Mouse (Mus musculus) intestine, embryonic 15.5 days (tissue): Measurements from ENCODE around the gene Olfr424. TPM values are rescaled to one million over a fixed set of nuclear protein-coding genes. Genes with fewer than 3 reads are reported as not detected.
A peak's percentile ranks its signal among the peaks of the same experiment; 100 is the strongest.

ENCODE experiments used
- ATAC-seq: fragments of 200-750 bp; cut with Nextera tagmentation; 2 replicates; pipeline ENCODE4 v1.8.0; 2017; ENCODE audit warnings: moderate TSS enrichment, moderate library complexity
- H3K27ac ChIP-seq: fragments of 300-500 bp; sonication (generic); 2 replicates; pipeline ENCODE4 v1.5.1; 2015; ENCODE audit warnings: mild to moderate bottlenecking, inconsistent platforms
- H3K27me3 ChIP-seq: fragments of 300-500 bp; sonication (generic); replicated peaks from 2 replicates; pipeline ENCODE4 v1.6.1; 2015; ENCODE audit warnings: inconsistent platforms
- H3K36me3 ChIP-seq: fragments of 300-500 bp; sonication (generic); 2 replicates; pipeline ENCODE4 v1.6.1; 2015; ENCODE audit warnings: inconsistent platforms
- H3K4me1 ChIP-seq: fragments of 300-500 bp; sonication (generic); replicated peaks from 2 replicates; pipeline ENCODE4 v1.6.1; 2015; ENCODE audit warnings: inconsistent platforms
- H3K4me2 ChIP-seq: fragments of 300-500 bp; sonication (generic); replicated peaks from 2 replicates; pipeline ENCODE4 v1.6.1; 2015; ENCODE audit warnings: mild to moderate bottlenecking, inconsistent platforms
- H3K4me3 ChIP-seq: fragments of 300-500 bp; sonication (generic); replicated peaks from 2 replicates; pipeline ENCODE4 v1.5.1; 2015; ENCODE audit warnings: inconsistent platforms
- H3K9ac ChIP-seq: fragments of 300-500 bp; sonication (generic); 2 replicates; pipeline ENCODE4 v1.6.1; 2015; ENCODE audit warnings: inconsistent platforms
- H3K9me3 ChIP-seq: fragments of 300-500 bp; sonication (generic); 2 replicates; pipeline ENCODE4 v1.6.1; 2016; ENCODE audit warnings: inconsistent platforms
- WGBS: fragments of 180-500 bp; shearing (Covaris S2); methylation state at CpG from one replicate; pipeline ENCODE4 v1.1.7; 2015; 5-methylcytosine and 5-hydroxymethylcytosine counted together
- polyA plus RNA-seq: library from polyadenylated mRNA; unstranded; fragments of >200 nt; fragmentation: Nextera tagmentation; extraction: Ambion mirVana; gene quantifications from 2 replicates; pipeline ENCODE4 v1.2.1, GENCODE M21; 2015

Olfr424 gene
- polyA plus RNA-seq, 1 experiment from 2014 or later = not detected

GRCm38 (mm10) chr1:174169024-174169423 is 37.7 kb downstream of the Olfr424 start:
- no peak for ATAC-seq

GRCm38 (mm10) chr1:174170706-174171501 is 39.6 kb downstream of the Olfr424 start:
- WGBS = 52% methylated on average over 5 of the region's 5 CpGs
- Histone ChIP-seq H3K36me3 (no peaks in the 10 kb centered on the region), H3K9me3 (no peaks in the 10 kb centered on the region), H3K4me1 (no peaks in the 10 kb centered on the region), H3K9ac (no peak overlapping the region), H3K4me2 (no peak overlapping the region), H3K27ac (no peak overlapping the region), H3K4me3 (no peak overlapping the region), H3K27me3 (no peaks in the 10 kb centered on the region)
- 0 out of 2 replicates have a peak, but pooled peaks have one; percentile 8 for ATAC-seq

More at GRCm38 (mm10) chr1:174169024-174169423, 37.7 kb downstream of the Olfr424 start:
- Histone ChIP-seq H3K27me3 (no peaks in the 10 kb centered on the region), H3K9ac (no peak overlapping the region), H3K4me2 (no peak overlapping the region), H3K4me3 (no peak overlapping the region), H3K4me1 (no peaks in the 10 kb centered on the region), H3K36me3 (no peaks in the 10 kb centered on the region), H3K27ac (no peak overlapping the region), H3K9me3 (no peaks in the 10 kb centered on the region)

GRCm38 (mm10) chr1:174171537-174171936 is 40.2 kb downstream of the Olfr424 start:
- ATAC-seq = peak; percentile 94
- Histone ChIP-seq H3K27ac (no peak overlapping the region), H3K4me3 (no peak overlapping the region), H3K9me3 (no peaks in the 10 kb centered on the region), H3K4me2 (no peak overlapping the region), H3K9ac (no peak overlapping the region), H3K36me3 (no peaks in the 10 kb centered on the region), H3K4me1 (no peaks in the 10 kb centered on the region), H3K27me3 (no peaks in the 10 kb centered on the region)
- WGBS = 38% methylated on average over 2 of the region's 2 CpGs

GRCm38 (mm10) chr1:174172605-174173004 is 41.3 kb downstream of the Olfr424 start, which contains the start of gene Spta1:
TSS of gene Spta1 (plus strand) at chr1:174172776.
- H3K9me3 ChIP-seq = no peaks in the 10 kb centered on the region
- no peak within 1 kb of the TSS for H3K4me3 ChIP-seq
- H3K27ac ChIP-seq = no peak within 1 kb of the TSS
- no peak within 1 kb of the TSS for H3K4me2 ChIP-seq
- 47% methylated on average over 3 of the region's 3 CpGs for WGBS
- peak; percentile 70; the same call in 1 of the 2 replicates for ATAC-seq
- H3K36me3 ChIP-seq = no peaks in the 10 kb centered on the region
- no peaks in the 10 kb centered on the region for H3K4me1 ChIP-seq
- no peak within 1 kb of the TSS for H3K9ac ChIP-seq
- no peaks in the 10 kb centered on the region for H3K27me3 ChIP-seq

Other genes with a start within 250 kb of the Olfr424 start
- 0.74 and 1.3 TPM in 2 replicates for gene Ifi211, start 218.5 kb upstream of the Olfr424 start, polyA plus RNA-seq
- gene Mndal, start 189.0 kb upstream of the Olfr424 start, polyA plus RNA-seq = 3.0 and 3.4 TPM in 2 replicates
- 1.9 and 2.3 TPM in 2 replicates for gene Ifi203, start 188.8 kb upstream of the Olfr424 start, polyA plus RNA-seq
- gene Ifi202b, start 148.8 kb upstream of the Olfr424 start, polyA plus RNA-seq = not detected in 2 replicates
- gene Ifi205, start 99.7 kb upstream of the Olfr424 start, polyA plus RNA-seq = 1.2 and 1.3 TPM in 2 replicates
- gene Olfr433, start 90.8 kb upstream of the Olfr424 start, polyA plus RNA-seq = not detected in 2 replicates
- not detected in 2 replicates for gene Olfr432, start 82.3 kb upstream of the Olfr424 start, polyA plus RNA-seq
- gene Olfr430, start 64.9 kb upstream of the Olfr424 start, polyA plus RNA-seq = not detected in 2 replicates
- not detected in 2 replicates for gene Olfr429, start 47.2 kb upstream of the Olfr424 start, polyA plus RNA-seq
- not detected in 2 replicates for gene Olfr427, start 34.6 kb upstream of the Olfr424 start, polyA plus RNA-seq
- not detected in 2 replicates for gene Olfr231, start 10.4 kb upstream of the Olfr424 start, polyA plus RNA-seq
- not detected in 2 replicates for gene Olfr420, start 24.1 kb downstream of the Olfr424 start, polyA plus RNA-seq
- gene Spta1, start 41.3 kb downstream of the Olfr424 start, polyA plus RNA-seq = 0.85 and 0.94 TPM in 2 replicates
- gene Olfr419, start 120.5 kb downstream of the Olfr424 start, polyA plus RNA-seq = not detected in 2 replicates
- gene Mptx1, start 199.0 kb downstream of the Olfr424 start, polyA plus RNA-seq = 3.4 and 7.3 TPM in 2 replicates
- gene Olfr417, start 233.6 kb downstream of the Olfr424 start, polyA plus RNA-seq = not detected in 2 replicates